Mouse (Mus musculus) lung, embryonic 15.5 days (tissue): ENCODE data around the gene Gba2. TPM values are rescaled to one million over a fixed set of nuclear protein-coding genes. Genes with fewer than 3 reads are reported as not detected.

Source experiments
- ATAC-seq: fragments of 200-750 bp; cut with Nextera tagmentation; 2 replicates; pipeline ENCODE4 v1.8.0; 2017; ENCODE audit warnings: moderate number of reproducible peaks, borderline replicate concordance; ENCODE audit not compliant: low FRiP score, low TSS enrichment; ENCODE audit errors: extremely low read depth
- H3K27ac ChIP-seq: fragments of 300-500 bp; sonication (generic); 2 replicates; pipeline ENCODE4 v1.5.1; 2015; ENCODE audit warnings: moderate library complexity, mild to moderate bottlenecking, inconsistent platforms
- H3K27me3 ChIP-seq: fragments of 300-500 bp; sonication (generic); 2 replicates; pipeline ENCODE4 v1.6.1; 2015; ENCODE audit warnings: inconsistent platforms
- H3K36me3 ChIP-seq: fragments of 300-500 bp; sonication (generic); 2 replicates; pipeline ENCODE4 v1.6.1; 2015; ENCODE audit warnings: inconsistent platforms
- H3K4me1 ChIP-seq: fragments of 300-500 bp; sonication (generic); 2 replicates; pipeline ENCODE4 v1.6.1; 2015; ENCODE audit warnings: inconsistent platforms
- H3K4me2 ChIP-seq: fragments of 300-500 bp; sonication (generic); 2 replicates; pipeline ENCODE4 v1.6.1; 2015; ENCODE audit warnings: inconsistent platforms, mild to moderate bottlenecking, moderate library complexity
- H3K4me3 ChIP-seq: fragments of 300-500 bp; sonication (generic); 2 replicates; pipeline ENCODE4 v1.5.1; 2015; ENCODE audit warnings: mild to moderate bottlenecking, inconsistent platforms
- H3K9ac ChIP-seq: fragments of 300-500 bp; sonication (generic); 2 replicates; pipeline ENCODE4 v1.6.1; 2015; ENCODE audit warnings: inconsistent platforms
- H3K9me3 ChIP-seq: fragments of 300-500 bp; sonication (generic); 2 replicates; pipeline ENCODE4 v1.6.1; 2016; ENCODE audit warnings: inconsistent platforms
- WGBS: fragments of 180-500 bp; shearing (Covaris S2); methylation state at CpG from one replicate; pipeline ENCODE4 v1.1.7; 2015; 5-methylcytosine and 5-hydroxymethylcytosine counted together
- polyA plus RNA-seq: library from polyadenylated mRNA; unstranded; fragments of >200 nt; fragmentation: Nextera tagmentation; extraction: Ambion mirVana; gene quantifications from 2 replicates; pipeline ENCODE4 v1.2.1, GENCODE M21; 2015

Gba2 gene
- polyA plus RNA-seq, 1 experiment from 2014 or later, result 21.1 TPM

DNA sequence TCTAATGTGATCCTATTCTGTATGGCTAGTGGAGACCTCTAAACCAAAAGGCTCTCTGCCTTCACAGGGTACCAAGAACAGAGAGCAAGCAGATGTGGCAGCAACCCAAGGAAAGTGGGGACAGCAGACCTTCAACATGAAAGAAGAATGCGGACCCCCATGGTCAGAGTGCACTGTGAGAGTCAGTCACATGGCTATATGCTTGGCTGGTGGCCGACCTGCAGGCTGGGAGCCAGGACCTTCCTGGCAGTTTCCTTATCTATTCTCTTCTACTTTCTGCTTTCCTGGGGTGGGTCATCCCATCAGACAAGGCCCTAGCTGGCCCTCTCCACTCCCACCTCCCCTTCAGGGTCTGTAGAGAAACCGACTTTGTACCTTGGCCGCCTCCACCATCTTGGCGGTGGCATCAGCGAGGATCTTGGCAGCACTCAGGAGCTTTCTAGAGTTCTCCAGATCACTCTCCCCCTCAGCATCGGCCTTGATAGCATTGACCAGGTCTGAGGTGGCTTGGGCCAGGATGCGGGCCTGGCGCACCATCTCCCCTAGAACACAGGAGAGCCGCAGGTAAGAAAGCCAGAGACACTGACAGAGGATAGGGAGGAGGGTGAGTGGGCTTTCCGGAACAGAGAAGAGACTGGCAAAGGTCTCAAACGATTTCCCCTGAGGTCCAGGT lies 32.2 kb downstream of the Gba2 start:
- Histone ChIP-seq H3K9ac (no peak overlapping the region), H3K36me3 (peaks cover 100% of the 10 kb centered on the region), H3K4me1 (no peaks in the 10 kb centered on the region), H3K27me3 (no peaks in the 10 kb centered on the region), H3K27ac (no peak overlapping the region), H3K4me3 (no peak overlapping the region), H3K4me2 (no peak overlapping the region), H3K9me3 (no peaks in the 10 kb centered on the region)
- ATAC-seq, result no peak
- 93% methylated on average over 12 of the region's 12 CpGs for WGBS

DNA sequence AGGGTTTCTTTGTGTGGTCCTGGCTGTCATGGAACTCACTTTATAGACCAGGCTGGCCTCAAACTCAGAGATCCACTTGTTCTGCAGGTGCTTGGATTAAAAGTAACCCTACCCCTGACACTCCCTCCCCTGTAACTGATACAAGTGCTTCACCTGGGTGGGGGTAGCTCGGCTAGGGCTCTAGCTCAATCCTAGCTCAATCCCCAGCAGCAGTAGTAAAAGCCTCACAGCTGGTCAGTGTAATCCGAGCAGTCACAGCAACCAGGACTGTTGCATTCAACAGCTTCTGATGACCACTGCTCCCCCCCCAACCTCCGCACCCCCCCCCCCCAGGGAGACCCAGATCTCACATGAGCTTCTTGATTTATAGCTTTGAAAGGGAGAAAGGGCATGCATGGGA lies 36.6 kb downstream of the Gba2 start:
- 84% methylated on average over 3 of the region's 3 CpGs for WGBS
- H3K4me2 ChIP-seq, result no peak overlapping the region
- H3K27ac ChIP-seq, result no peak overlapping the region
- no peak for ATAC-seq
- H3K4me1 ChIP-seq, result no peaks in the 10 kb centered on the region
- H3K36me3 ChIP-seq, result peaks cover 98% of the 10 kb centered on the region
- no peak overlapping the region for H3K9ac ChIP-seq
- no peaks in the 10 kb centered on the region for H3K27me3 ChIP-seq
- no peak overlapping the region for H3K4me3 ChIP-seq
- H3K9me3 ChIP-seq, result no peaks in the 10 kb centered on the region

GRCm38 (mm10) chr4:43536031-43536430 lies 42.6 kb downstream of the Gba2 start:
- Histone ChIP-seq H3K4me1 (no peaks in the 10 kb centered on the region), H3K4me2 (no peak overlapping the region), H3K27me3 (no peaks in the 10 kb centered on the region), H3K4me3 (no peak overlapping the region), H3K36me3 (peaks cover 98% of the 10 kb centered on the region), H3K9me3 (no peaks in the 10 kb centered on the region), H3K27ac (no peak overlapping the region), H3K9ac (no peak overlapping the region)
- ATAC-seq, result no peak
- 89% methylated on average over 9 of the region's 9 CpGs for WGBS

DNA sequence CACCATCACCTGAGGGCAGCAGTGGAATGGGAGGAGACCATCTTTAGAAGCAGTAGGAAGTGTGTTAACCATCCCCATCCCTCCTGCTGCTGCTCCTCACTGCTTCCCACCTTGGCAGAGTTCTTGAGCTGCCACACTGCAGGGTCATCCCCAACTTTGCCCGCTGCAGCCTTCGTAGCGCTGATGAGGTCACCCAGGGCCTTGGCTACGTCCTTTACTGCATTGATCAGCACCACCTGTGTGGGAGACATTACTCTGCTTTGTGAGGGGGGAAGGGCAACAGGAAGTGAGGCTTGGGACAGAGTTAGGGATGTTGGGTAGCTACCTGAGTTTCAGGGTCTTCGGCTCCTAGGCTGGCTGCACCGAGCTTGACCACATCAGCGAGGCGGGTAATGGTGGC lies 43.0 kb downstream of the Gba2 start:
- H3K27me3 ChIP-seq, result no peaks in the 10 kb centered on the region
- peaks cover 99% of the 10 kb centered on the region for H3K36me3 ChIP-seq
- H3K27ac ChIP-seq, result no peak overlapping the region
- H3K4me1 ChIP-seq, result no peaks in the 10 kb centered on the region
- ATAC-seq, result no peak
- no peak overlapping the region for H3K4me2 ChIP-seq
- 95% methylated on average over 8 of the region's 8 CpGs for WGBS
- H3K9ac ChIP-seq, result no peak overlapping the region
- no peaks in the 10 kb centered on the region for H3K9me3 ChIP-seq
- no peak overlapping the region for H3K4me3 ChIP-seq

DNA sequence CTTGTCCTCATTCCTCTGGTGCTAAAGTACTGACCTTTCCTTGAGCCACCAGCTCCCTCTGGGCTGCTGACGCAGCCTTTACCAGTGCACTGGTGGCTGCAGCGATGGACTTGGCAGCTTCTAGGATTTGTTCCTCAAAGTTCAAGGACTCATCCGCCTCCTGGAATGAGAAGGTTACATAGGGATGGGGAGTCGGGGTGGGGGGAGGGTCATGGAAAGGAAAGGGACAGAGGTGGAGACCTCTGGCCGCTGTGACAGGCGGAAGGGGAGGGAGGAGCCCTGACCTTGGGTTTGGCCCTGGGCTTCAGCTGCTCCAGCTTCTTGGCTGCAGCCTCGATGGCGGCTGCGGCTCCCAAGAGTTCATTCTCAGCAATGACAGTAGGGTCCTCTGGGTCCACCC lies 45.4 kb downstream of the Gba2 start:
- no peak for ATAC-seq
- Histone ChIP-seq H3K9me3 (no peaks in the 10 kb centered on the region), H3K27me3 (no peaks in the 10 kb centered on the region), H3K4me3 (no peak overlapping the region), H3K27ac (no peak overlapping the region), H3K9ac (no peak overlapping the region), H3K36me3 (peaks cover 75% of the 10 kb centered on the region), H3K4me2 (no peak overlapping the region), H3K4me1 (no peaks in the 10 kb centered on the region)
- WGBS, result 78% methylated on average over 9 of the region's 9 CpGs

GRCm38 (mm10) chr4:43530581-43530980 lies 48.1 kb downstream of the Gba2 start:
- H3K27me3 ChIP-seq, result peaks cover 5% of the 10 kb centered on the region; the same call in 1 of the 2 replicates
- H3K4me2 ChIP-seq, result no peak overlapping the region
- no peak overlapping the region for H3K9ac ChIP-seq
- no peak for ATAC-seq
- H3K4me3 ChIP-seq, result no peak overlapping the region
- H3K9me3 ChIP-seq, result no peaks in the 10 kb centered on the region
- WGBS, result 18% methylated on average over 7 of the region's 7 CpGs
- no peak overlapping the region for H3K27ac ChIP-seq
- no peaks in the 10 kb centered on the region for H3K4me1 ChIP-seq
- peaks cover 48% of the 10 kb centered on the region for H3K36me3 ChIP-seq

GRCm38 (mm10) chr4:43530081-43530501 lies 48.6 kb downstream of the Gba2 start:
- Histone ChIP-seq H3K9me3 (no peaks in the 10 kb centered on the region), H3K4me1 (no peaks in the 10 kb centered on the region), H3K4me3 (no peak overlapping the region), H3K9ac (no peak overlapping the region), H3K36me3 (peaks cover 44% of the 10 kb centered on the region), H3K27ac (no peak overlapping the region), H3K4me2 (no peak overlapping the region), H3K27me3 (peaks cover 10% of the 10 kb centered on the region; the same call in 1 of the 2 replicates)
- ATAC-seq, result no peak
- 57% methylated on average over 8 of the region's 8 CpGs for WGBS

GRCm38 (mm10) chr4:43528487-43528886 lies 50.2 kb downstream of the Gba2 start:
- H3K9me3 ChIP-seq, result no peaks in the 10 kb centered on the region
- peaks cover 6% of the 10 kb centered on the region; the same call in 1 of the 2 replicates for H3K4me1 ChIP-seq
- H3K9ac ChIP-seq, result no peak overlapping the region
- no peak overlapping the region for H3K27ac ChIP-seq
- no peak overlapping the region for H3K4me2 ChIP-seq
- H3K4me3 ChIP-seq, result no peak overlapping the region
- no peak for ATAC-seq
- H3K27me3 ChIP-seq, result peaks cover 19% of the 10 kb centered on the region
- 77% methylated on average over 9 of the region's 9 CpGs for WGBS
- H3K36me3 ChIP-seq, result peaks cover 29% of the 10 kb centered on the region

DNA sequence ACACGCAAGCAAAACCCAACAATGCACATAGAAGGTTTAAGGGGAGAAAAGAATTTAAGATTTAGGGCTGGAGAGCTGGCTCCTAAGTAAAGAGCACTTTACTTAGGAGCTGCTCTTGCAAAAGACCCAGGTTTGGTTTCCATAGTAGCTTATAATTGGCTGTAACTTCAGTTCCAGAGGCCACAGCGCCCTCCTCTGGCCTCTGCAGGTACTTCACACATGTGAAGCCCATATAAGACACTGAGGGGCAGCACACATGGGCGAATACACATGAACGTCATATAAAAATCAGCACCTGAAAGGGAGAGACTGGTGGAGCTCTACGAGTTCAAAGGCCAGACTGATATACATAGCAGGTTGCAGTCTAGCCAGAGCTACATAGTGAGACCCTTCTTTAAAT lies 50.8 kb downstream of the Gba2 start:
- Histone ChIP-seq H3K27me3 (peaks cover 25% of the 10 kb centered on the region), H3K4me2 (no peak overlapping the region), H3K36me3 (peaks cover 23% of the 10 kb centered on the region), H3K4me3 (no peak overlapping the region), H3K9ac (no peak overlapping the region), H3K4me1 (peaks cover 10% of the 10 kb centered on the region), H3K9me3 (no peaks in the 10 kb centered on the region), H3K27ac (no peak overlapping the region)
- 68% methylated on average over 5 of the region's 5 CpGs for WGBS
- no peak for ATAC-seq

DNA sequence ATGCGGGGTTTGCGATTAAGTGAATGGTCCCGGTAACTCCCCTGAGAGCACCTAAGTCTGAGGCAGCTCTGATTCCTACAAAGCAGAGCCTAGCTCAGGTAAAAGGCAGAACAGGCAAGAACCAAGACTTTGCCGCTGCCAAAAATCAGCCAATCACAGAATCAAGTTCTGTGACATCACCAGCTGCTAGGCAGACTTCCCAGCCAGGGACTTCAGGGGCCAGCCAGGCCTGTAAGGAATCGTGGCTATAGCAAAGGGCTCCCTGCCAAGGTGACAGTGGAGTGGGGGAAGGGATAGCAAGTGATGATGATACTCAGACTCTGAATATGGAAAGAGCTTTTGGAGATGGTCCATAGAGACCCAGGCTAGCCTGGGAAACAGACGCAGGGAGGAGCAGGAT lies 58.7 kb downstream of the Gba2 start:
- no peak overlapping the region for H3K9ac ChIP-seq
- no peak overlapping the region for H3K27ac ChIP-seq
- no peaks in the 10 kb centered on the region for H3K9me3 ChIP-seq
- peak; percentile 39; the same call in 1 of the 2 replicates for ATAC-seq
- peak overlapping the region; percentile 17 for H3K4me3 ChIP-seq
- H3K27me3 ChIP-seq, result peaks cover 31% of the 10 kb centered on the region
- H3K4me2 ChIP-seq, result peak overlapping the region; percentile 46
- 11% methylated on average over 6 of the region's 6 CpGs for WGBS
- peaks cover 19% of the 10 kb centered on the region for H3K36me3 ChIP-seq
- peaks cover 48% of the 10 kb centered on the region for H3K4me1 ChIP-seq

DNA sequence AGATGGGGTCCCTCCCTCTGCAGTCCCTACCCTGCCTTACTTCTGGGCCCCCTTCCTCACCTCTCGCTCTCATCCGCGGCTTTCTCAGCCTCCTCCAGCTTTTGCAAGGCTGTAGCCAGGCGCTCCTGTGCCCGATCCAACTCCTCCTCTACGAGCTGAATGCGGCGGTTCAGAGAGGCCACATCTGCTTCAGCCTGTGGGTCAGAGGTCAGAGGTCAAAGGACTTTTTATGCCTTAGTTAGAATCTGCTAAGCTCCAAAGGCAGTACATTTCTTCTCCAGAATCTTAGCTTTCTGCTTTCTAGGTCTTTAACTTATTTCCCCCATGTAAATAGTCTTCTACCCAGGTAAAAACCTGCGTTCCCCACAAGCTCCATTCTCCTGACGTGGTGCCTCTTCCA lies 59.1 kb downstream of the Gba2 start:
- Histone ChIP-seq H3K27me3 (peaks cover 27% of the 10 kb centered on the region), H3K4me1 (peaks cover 48% of the 10 kb centered on the region), H3K36me3 (peaks cover 19% of the 10 kb centered on the region), H3K9me3 (no peaks in the 10 kb centered on the region), H3K4me2 (peak overlapping the region; percentile 46), H3K9ac (no peak overlapping the region), H3K4me3 (peak overlapping the region; percentile 17), H3K27ac (no peak overlapping the region)
- no peak for ATAC-seq
- WGBS, result 28% methylated on average over 10 of the region's 10 CpGs
